Mouse (Mus musculus) erythroblast, embryonic 14.5 days (primary cell): Measurements from ENCODE around the gene Stat2.

Source experiments
- GATA1 ChIP-seq: IDR thresholded peaks from 2 replicates; pipeline ENCODE4 v1.6.1; 2012; ENCODE audit warnings: low read length, inconsistent platforms, mixed read lengths
- TAL1 ChIP-seq: IDR thresholded peaks from 3 replicates; pipeline ENCODE4 v1.6.1; 2012; ENCODE audit warnings: low read length, inconsistent platforms, mixed read lengths

DNA sequence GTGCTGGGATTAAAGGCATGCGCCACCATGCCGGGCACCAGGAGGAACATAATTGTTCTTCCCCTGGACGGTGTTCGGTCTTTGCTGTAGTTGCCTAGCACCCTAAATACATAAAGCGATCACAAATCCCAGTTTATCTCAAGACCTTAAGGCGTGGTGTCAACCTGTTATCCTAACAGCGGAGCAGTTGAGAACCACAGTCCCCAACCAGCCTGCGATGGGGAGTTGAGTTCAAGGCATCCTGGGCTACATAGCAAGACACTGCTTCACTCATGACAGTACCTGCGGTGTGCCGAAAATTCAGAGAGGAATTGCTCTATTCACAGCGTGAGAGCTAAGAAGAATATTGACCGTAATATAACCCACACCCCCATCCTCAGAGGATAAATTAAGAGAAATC is 51.3 kb downstream of the Stat2 start:
- no peak for TF ChIP-seq TAL1
- TF ChIP-seq GATA1: no peak
